Mouse (Mus musculus): ENCODE results near the gene A830005F24Rik. TPM values are rescaled to one million over a fixed set of nuclear protein-coding genes. Genes with fewer than 3 reads are reported as not detected.
A peak's percentile ranks its signal among the peaks of the same experiment; 100 is the strongest.

The A830005F24Rik gene
- polyA plus RNA-seq, 1 experiment from 2014 or later: 0.36 TPM

DNA sequence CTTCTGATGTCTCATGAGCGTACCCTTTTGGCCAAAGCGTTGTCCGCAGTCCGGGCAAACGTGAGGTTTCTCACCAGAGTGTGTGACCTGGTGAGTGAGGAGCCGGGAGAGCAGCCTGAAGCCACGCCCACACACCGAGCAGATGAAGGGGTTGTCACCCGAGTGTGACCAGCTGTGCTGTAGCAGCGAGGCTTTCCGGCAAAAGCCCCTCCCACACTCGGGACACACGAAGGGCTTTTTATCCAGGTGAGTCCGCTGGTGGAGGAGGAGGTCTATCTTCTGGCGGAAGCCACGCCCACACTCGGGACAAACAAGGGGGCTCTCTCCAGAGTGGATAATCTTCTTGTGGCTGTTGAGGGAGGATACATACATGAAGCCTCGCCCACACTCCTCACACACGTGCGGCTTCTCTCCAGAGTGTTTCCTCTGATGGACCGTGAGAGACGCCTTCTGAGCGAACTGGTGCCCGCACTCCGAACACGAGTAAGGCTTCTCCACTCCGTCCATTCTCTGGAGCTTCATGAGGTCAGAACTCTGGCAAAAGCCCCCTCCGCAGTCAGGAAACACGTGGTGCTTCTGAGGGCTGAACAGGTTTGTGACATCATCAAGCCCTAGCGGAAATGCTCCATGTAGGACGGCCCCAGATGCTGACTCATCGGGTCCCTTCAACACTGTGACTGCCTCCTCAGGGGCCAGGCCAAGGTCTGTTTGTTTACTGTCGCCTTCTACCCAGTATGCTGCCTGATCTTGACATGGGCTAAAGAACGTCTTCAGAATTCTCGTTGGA, 22.8 kb upstream of the A830005F24Rik start:
- Histone ChIP-seq H3K27me3 (ENCODE audit: control insufficient read depth, insufficient read depth, low read length) (no peaks in the 10 kb centered on the region), H3K9ac (ENCODE audit: low read length) (no peak overlapping the region), H3K9me3 (ENCODE audit: control insufficient read depth, low read length) (0 out of 2 replicates have a peak, but pooled peaks cover 2% of the 10 kb centered on the region), H3K4me2 (replicated peaks; ENCODE audit: low read depth) (no peak overlapping the region), H3K4me1 (replicated peaks; ENCODE audit: control insufficient read depth, insufficient read depth) (no peaks in the 10 kb centered on the region), H3K27ac (replicated peaks) (no peak overlapping the region), H3K36me3 (ENCODE audit: control insufficient read depth, insufficient read depth, low read length) (peaks cover 22% of the 10 kb centered on the region), H3K4me3 (ENCODE audit: low read depth, low read length) (no peak overlapping the region)
- ATAC-seq (ENCODE audit: low FRiP score, low TSS enrichment) (no peak; the same call in 1 of the 2 replicates), DNase-seq (ENCODE audit: low spot score) (no peak)
- 85% methylated on average over 35 of the region's 35 CpGs for WGBS
- no peak for TF ChIP-seq EP300 (optimal IDR thresholded peaks at IDR 0.05)
- TF ChIP-seq CTCF (IDR thresholded peaks at IDR 0.05; ENCODE audit: low read depth): no peak

DNA sequence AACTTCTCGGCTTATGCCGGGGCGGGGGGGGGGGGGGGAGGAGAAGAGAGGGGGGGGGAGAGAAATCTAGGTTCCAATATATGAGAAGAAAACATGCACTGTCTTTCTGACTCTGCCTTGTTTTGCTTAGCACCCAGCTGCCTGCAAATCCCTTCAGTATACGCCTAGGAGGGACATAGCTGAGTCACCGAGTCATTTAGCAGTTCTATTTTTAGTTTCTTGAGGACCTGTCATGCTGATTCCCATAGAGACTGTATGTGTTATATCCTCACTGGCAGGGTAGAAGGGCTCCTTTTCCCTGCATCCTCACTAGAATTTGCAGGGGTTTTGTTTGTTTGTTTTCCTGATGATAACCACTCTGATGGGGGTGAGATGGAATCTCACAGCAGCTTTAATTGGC, 20.2 kb upstream of the A830005F24Rik start:
- ATAC-seq (ENCODE audit: low FRiP score, low TSS enrichment) (no peak), DNase-seq (ENCODE audit: low spot score) (no peak)
- 0 out of 2 replicates have a peak, but pooled peaks cover 2% of the 10 kb centered on the region for H3K9me3 ChIP-seq (ENCODE audit: control insufficient read depth, low read length)
- H3K4me3 ChIP-seq (ENCODE audit: low read depth, low read length): no peak overlapping the region
- 44% methylated on average over 3 of the region's 5 CpGs for WGBS
- no peak overlapping the region for H3K4me2 ChIP-seq (replicated peaks; ENCODE audit: low read depth)
- no peaks in the 10 kb centered on the region for H3K4me1 ChIP-seq (replicated peaks; ENCODE audit: control insufficient read depth, insufficient read depth)
- TF ChIP-seq EP300 (optimal IDR thresholded peaks at IDR 0.05) (no peak), CTCF (IDR thresholded peaks at IDR 0.05; ENCODE audit: low read depth) (no peak)
- no peak overlapping the region for H3K9ac ChIP-seq (ENCODE audit: low read length)
- peak overlapping the region; percentile 67 for H3K27ac ChIP-seq (replicated peaks)
- no peaks in the 10 kb centered on the region for H3K27me3 ChIP-seq (ENCODE audit: control insufficient read depth, insufficient read depth, low read length)
- peaks cover 19% of the 10 kb centered on the region for H3K36me3 ChIP-seq (ENCODE audit: control insufficient read depth, insufficient read depth, low read length)

DNA sequence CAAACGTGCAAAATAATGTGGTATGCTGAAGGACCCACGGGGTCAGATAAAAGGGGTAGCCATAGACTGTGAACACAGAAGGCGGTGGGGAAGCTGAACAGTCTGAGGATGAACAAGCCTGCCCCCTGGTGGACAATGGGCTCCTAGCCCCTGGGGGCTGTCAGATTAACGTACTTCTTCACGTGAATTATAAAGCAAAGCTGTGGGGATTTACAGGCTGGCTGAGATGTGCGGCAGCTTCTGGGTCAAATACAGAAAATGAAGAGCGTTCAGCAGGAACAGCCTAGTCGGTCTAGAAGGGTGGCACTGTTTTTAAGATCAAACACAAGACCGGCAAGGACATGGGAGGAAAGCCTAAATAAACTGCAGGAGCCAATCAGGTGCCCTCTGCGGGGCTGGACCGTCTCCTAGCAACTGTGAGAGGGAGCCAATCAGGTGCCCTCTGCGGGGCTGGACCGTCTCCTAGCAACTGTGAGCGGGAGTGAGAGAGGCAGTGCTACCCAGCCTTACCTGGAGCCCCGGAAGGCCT, 15.6 kb upstream of the A830005F24Rik start:
- Histone ChIP-seq H3K4me1 (replicated peaks; ENCODE audit: control insufficient read depth, insufficient read depth) (no peaks in the 10 kb centered on the region), H3K27me3 (ENCODE audit: control insufficient read depth, insufficient read depth, low read length) (no peaks in the 10 kb centered on the region), H3K4me3 (ENCODE audit: low read depth, low read length) (no peak overlapping the region), H3K4me2 (replicated peaks; ENCODE audit: low read depth) (no peak overlapping the region), H3K36me3 (ENCODE audit: control insufficient read depth, insufficient read depth, low read length) (no peaks in the 10 kb centered on the region; the same call in 1 of the 2 replicates), H3K9me3 (ENCODE audit: control insufficient read depth, low read length) (0 out of 2 replicates have a peak, but pooled peaks cover 2% of the 10 kb centered on the region), H3K27ac (replicated peaks) (no peak overlapping the region), H3K9ac (ENCODE audit: low read length) (no peak overlapping the region)
- WGBS: 30% methylated on average over 15 of the region's 15 CpGs
- peak; percentile 75; the same call in 1 of the 2 replicates for ATAC-seq (ENCODE audit: low FRiP score, low TSS enrichment)
- peak; percentile 61 for DNase-seq (ENCODE audit: low spot score)
- TF ChIP-seq EP300 (optimal IDR thresholded peaks at IDR 0.05) (no peak), CTCF (IDR thresholded peaks at IDR 0.05; ENCODE audit: low read depth) (peak; percentile 78)

DNA sequence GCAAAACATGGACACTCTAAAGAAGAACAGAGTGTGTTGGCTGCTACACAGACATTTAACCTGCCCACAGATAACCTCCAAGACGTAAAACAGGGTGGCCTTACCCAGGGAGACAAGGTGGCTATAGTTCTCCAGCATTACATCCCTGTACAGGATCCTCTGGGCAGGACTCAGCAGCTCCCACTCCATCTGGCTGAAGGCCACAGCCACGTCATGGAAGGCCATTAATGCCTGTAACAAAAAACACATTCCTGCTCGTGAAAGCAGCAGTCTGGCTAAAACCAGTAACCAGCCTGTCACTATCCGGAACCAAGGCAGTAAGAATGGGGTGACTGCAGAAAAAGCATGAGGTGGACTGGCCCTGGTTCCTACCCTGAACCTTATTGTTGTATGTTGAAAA, 14.7 kb upstream of the A830005F24Rik start:
- TF ChIP-seq CTCF (IDR thresholded peaks at IDR 0.05; ENCODE audit: low read depth) (no peak), EP300 (optimal IDR thresholded peaks at IDR 0.05) (no peak)
- DNase-seq (ENCODE audit: low spot score) (peak; percentile 37), ATAC-seq (ENCODE audit: low FRiP score, low TSS enrichment) (peak; percentile 45; the same call in 1 of the 2 replicates)
- Histone ChIP-seq H3K4me3 (ENCODE audit: low read depth, low read length) (no peak overlapping the region), H3K36me3 (ENCODE audit: control insufficient read depth, insufficient read depth, low read length) (no peaks in the 10 kb centered on the region; the same call in 1 of the 2 replicates), H3K4me1 (replicated peaks; ENCODE audit: control insufficient read depth, insufficient read depth) (no peaks in the 10 kb centered on the region), H3K4me2 (replicated peaks; ENCODE audit: low read depth) (no peak overlapping the region), H3K27me3 (ENCODE audit: control insufficient read depth, insufficient read depth, low read length) (no peaks in the 10 kb centered on the region), H3K27ac (replicated peaks) (0 out of 2 replicates have a peak overlapping the region, but pooled peaks have one; percentile 8), H3K9me3 (ENCODE audit: control insufficient read depth, low read length) (0 out of 2 replicates have a peak, but pooled peaks cover 2% of the 10 kb centered on the region), H3K9ac (ENCODE audit: low read length) (no peak overlapping the region)
- WGBS: 53% methylated on average over 4 of the region's 4 CpGs

DNA sequence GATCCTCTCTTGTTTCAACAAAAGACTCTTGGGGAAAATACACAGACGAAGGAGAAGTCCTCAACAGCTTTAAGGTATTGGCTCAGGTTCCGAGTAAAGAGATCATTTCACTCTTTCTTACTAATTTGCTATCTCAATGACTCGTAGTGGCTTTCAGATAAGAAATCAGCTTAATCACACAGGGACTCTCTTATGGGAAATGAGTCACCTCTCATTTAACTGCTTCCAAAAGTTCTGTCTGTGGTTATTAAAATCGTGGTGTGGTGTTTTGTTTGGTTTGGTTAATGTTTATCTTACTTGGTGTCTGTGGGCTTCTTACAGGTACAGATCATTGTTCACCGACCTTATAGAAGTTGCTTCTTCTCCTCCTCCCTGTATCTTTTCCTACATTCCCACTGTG, 10.9 kb upstream of the A830005F24Rik start:
- Histone ChIP-seq H3K9ac (ENCODE audit: low read length) (no peak overlapping the region), H3K9me3 (ENCODE audit: control insufficient read depth, low read length) (no peaks in the 10 kb centered on the region), H3K27me3 (ENCODE audit: control insufficient read depth, insufficient read depth, low read length) (no peaks in the 10 kb centered on the region), H3K4me1 (replicated peaks; ENCODE audit: control insufficient read depth, insufficient read depth) (no peaks in the 10 kb centered on the region), H3K36me3 (ENCODE audit: control insufficient read depth, insufficient read depth, low read length) (peaks cover 16% of the 10 kb centered on the region; the same call in 1 of the 2 replicates), H3K4me3 (ENCODE audit: low read depth, low read length) (no peak overlapping the region), H3K27ac (replicated peaks) (no peak overlapping the region), H3K4me2 (replicated peaks; ENCODE audit: low read depth) (no peak overlapping the region)
- ATAC-seq (ENCODE audit: low FRiP score, low TSS enrichment) (no peak), DNase-seq (ENCODE audit: low spot score) (no peak)
- no peak for TF ChIP-seq EP300 (optimal IDR thresholded peaks at IDR 0.05)
- no peak for TF ChIP-seq CTCF (IDR thresholded peaks at IDR 0.05; ENCODE audit: low read depth)
- WGBS: 60% methylated on average over 5 of the region's 5 CpGs

DNA sequence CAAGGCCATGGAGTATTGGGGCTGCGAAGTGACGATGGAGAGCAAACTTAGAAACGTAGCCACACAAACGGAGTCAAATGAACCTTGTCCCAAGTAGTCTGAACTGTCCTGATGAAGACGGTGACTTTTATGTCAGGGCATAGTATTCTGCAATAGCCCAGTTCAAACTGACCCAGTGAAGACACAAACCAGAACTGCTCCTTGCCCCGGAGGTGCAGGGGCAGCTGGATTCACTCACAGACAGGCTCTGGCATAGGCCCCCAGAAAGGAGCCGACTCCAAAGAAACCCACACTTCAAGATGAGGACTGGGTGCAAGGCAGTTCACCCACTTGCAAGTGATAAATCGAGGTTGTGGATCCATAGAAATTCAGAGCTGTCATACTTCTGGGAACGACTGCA, 4.7 kb upstream of the A830005F24Rik start:
- no peaks in the 10 kb centered on the region for H3K9me3 ChIP-seq (ENCODE audit: control insufficient read depth, low read length)
- ATAC-seq (ENCODE audit: low FRiP score, low TSS enrichment) (no peak), DNase-seq (ENCODE audit: low spot score) (no peak)
- H3K27me3 ChIP-seq (ENCODE audit: control insufficient read depth, insufficient read depth, low read length): no peaks in the 10 kb centered on the region
- no peak overlapping the region for H3K4me3 ChIP-seq (ENCODE audit: low read depth, low read length)
- H3K4me2 ChIP-seq (replicated peaks; ENCODE audit: low read depth): no peak overlapping the region
- H3K9ac ChIP-seq (ENCODE audit: low read length): no peak overlapping the region
- no peak overlapping the region for H3K27ac ChIP-seq (replicated peaks)
- H3K4me1 ChIP-seq (replicated peaks; ENCODE audit: control insufficient read depth, insufficient read depth): 0 out of 2 replicates have a peak, but pooled peaks cover 4% of the 10 kb centered on the region
- TF ChIP-seq CTCF (IDR thresholded peaks at IDR 0.05; ENCODE audit: low read depth) (no peak), EP300 (optimal IDR thresholded peaks at IDR 0.05) (no peak)
- WGBS: 81% methylated on average over 9 of the region's 9 CpGs
- H3K36me3 ChIP-seq (ENCODE audit: control insufficient read depth, insufficient read depth, low read length): peaks cover 16% of the 10 kb centered on the region; the same call in 1 of the 2 replicates

All from stomach, postnatal 0 days (tissue).